Mouse (Mus musculus): ENCODE measurements around the gene Slc18a3. TPM values are rescaled to one million over a fixed set of nuclear protein-coding genes. Genes with fewer than 3 reads are reported as not detected.

The Slc18a3 gene
- total and polyA plus RNA-seq, 2 experiments from 2014 or later = 3.9 to 7.5 TPM

DNA sequence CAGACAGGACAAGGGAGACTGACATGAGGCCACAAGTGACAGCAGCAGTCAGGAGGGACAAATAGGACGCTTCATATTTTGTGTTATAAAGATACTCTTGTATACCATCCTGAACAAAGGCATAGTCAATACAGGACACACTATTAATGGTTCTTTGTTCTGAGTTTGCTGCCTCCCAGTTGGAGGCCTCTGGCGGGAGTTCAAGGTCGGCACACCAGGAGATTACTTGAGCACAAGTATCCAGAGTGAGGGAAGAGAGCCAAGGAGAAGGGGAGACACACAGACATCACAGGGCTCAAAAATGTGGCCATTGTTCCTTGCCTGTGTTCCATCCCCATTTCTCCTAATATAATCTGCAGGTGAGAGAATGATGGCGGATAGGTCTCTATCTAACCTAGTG lies 42.6 kb upstream of the Slc18a3 start:
- no peaks in the 10 kb centered on the region for H3K36me3 ChIP-seq (ENCODE audit: insufficient read depth, low read length)
- no peak for DNase-seq (ENCODE audit: low spot score)
- no peak for ATAC-seq (ENCODE audit: low FRiP score)
- TF ChIP-seq CTCF (IDR thresholded peaks at IDR 0.05) = no peak
- no peak overlapping the region for H3K4me2 ChIP-seq (ENCODE audit: low read depth, low read length, poor library complexity, severe bottlenecking)
- H3K9me3 ChIP-seq (ENCODE audit: low read length) = no peaks in the 10 kb centered on the region
- WGBS = 87% methylated on average over 4 of the region's 4 CpGs
- H3K27me3 ChIP-seq (ENCODE audit: insufficient read depth, low read length) = no peaks in the 10 kb centered on the region
- no peak overlapping the region for H3K9ac ChIP-seq (replicated peaks; ENCODE audit: low read length, poor library complexity, severe bottlenecking)
- no peaks in the 10 kb centered on the region for H3K4me1 ChIP-seq (ENCODE audit: insufficient read depth, low read length)
- H3K4me3 ChIP-seq (ENCODE audit: low read depth, low read length) = no peak overlapping the region
- no peak overlapping the region for H3K27ac ChIP-seq (ENCODE audit: low read depth, low read length)

DNA sequence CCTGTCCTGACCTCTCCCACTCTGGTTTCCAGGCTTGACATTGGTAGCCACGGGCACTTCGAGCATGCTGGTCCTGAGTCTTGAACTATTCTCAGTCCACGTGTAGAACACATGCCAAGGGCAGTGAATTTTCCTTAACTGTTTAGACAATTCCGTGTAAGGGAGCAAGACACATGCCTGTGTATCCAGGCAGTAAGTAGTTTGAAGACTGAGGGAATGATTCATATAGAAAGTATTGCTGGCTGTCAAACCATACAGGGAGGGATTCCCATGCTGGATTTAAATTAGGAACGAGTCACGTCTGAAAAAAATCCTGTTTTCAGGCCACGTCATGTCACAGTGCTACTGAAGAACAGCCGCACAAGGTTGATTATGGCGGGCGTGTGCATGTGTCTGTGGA lies 41.7 kb upstream of the Slc18a3 start:
- no peaks in the 10 kb centered on the region for H3K36me3 ChIP-seq (ENCODE audit: insufficient read depth, low read length)
- no peak overlapping the region for H3K4me2 ChIP-seq (ENCODE audit: low read depth, low read length, poor library complexity, severe bottlenecking)
- no peak for TF ChIP-seq CTCF (IDR thresholded peaks at IDR 0.05)
- no peak for DNase-seq (ENCODE audit: low spot score)
- H3K9ac ChIP-seq (replicated peaks; ENCODE audit: low read length, poor library complexity, severe bottlenecking) = no peak overlapping the region
- H3K27ac ChIP-seq (ENCODE audit: low read depth, low read length) = no peak overlapping the region
- no peak for ATAC-seq (ENCODE audit: low FRiP score)
- WGBS = 86% methylated on average over 10 of the region's 10 CpGs
- H3K27me3 ChIP-seq (ENCODE audit: insufficient read depth, low read length) = no peaks in the 10 kb centered on the region
- no peak overlapping the region for H3K4me3 ChIP-seq (ENCODE audit: low read depth, low read length)
- H3K9me3 ChIP-seq (ENCODE audit: low read length) = no peaks in the 10 kb centered on the region
- no peaks in the 10 kb centered on the region for H3K4me1 ChIP-seq (ENCODE audit: insufficient read depth, low read length)

DNA sequence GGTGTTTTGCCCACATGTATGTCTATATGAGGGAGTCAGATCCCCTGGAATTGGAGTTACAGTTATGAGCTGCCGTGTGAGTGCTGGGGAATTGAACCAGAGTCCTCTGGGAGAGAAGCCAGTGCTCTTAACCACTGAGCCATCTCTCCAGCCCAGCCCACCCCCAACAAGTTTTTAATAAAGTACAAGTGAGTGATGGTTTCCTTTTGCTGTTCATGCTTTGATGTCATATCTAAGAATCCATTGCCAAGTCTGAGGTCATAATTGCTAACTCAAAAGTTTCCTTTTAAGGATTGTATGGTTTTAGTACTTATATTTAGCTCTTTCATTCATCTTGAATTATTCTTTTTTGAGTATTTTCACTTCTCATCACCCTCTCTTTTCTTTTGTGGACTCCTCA lies 39.2 kb upstream of the Slc18a3 start:
- no peak for TF ChIP-seq CTCF (IDR thresholded peaks at IDR 0.05)
- no peak for ATAC-seq (ENCODE audit: low FRiP score)

GRCm38 (mm10) chr14:32502764-32503688 lies 38.4 kb upstream of the Slc18a3 start:
- Histone ChIP-seq H3K4me1 (ENCODE audit: insufficient read depth, low read length) (no peaks in the 10 kb centered on the region), H3K9ac (replicated peaks; ENCODE audit: low read length, poor library complexity, severe bottlenecking) (no peak overlapping the region), H3K4me2 (ENCODE audit: low read depth, low read length, poor library complexity, severe bottlenecking) (no peak overlapping the region), H3K27me3 (ENCODE audit: insufficient read depth, low read length) (no peaks in the 10 kb centered on the region), H3K27ac (ENCODE audit: low read depth, low read length) (no peak overlapping the region), H3K36me3 (ENCODE audit: insufficient read depth, low read length) (no peaks in the 10 kb centered on the region), H3K4me3 (ENCODE audit: low read depth, low read length) (no peak overlapping the region), H3K9me3 (ENCODE audit: low read length) (no peaks in the 10 kb centered on the region)
- no peak for DNase-seq (ENCODE audit: low spot score)
- TF ChIP-seq CTCF (IDR thresholded peaks at IDR 0.05) = no peak
- ATAC-seq (ENCODE audit: low FRiP score) = no peak
- 71% methylated on average over 9 of the region's 9 CpGs for WGBS

More for the DNA sequence above, 39.2 kb upstream of the Slc18a3 start:
- DNase-seq (ENCODE audit: low spot score) = no peak
- Histone ChIP-seq H3K9me3 (ENCODE audit: low read length) (no peaks in the 10 kb centered on the region), H3K27ac (ENCODE audit: low read depth, low read length) (no peak overlapping the region), H3K27me3 (ENCODE audit: insufficient read depth, low read length) (no peaks in the 10 kb centered on the region), H3K36me3 (ENCODE audit: insufficient read depth, low read length) (no peaks in the 10 kb centered on the region), H3K4me2 (ENCODE audit: low read depth, low read length, poor library complexity, severe bottlenecking) (no peak overlapping the region), H3K9ac (replicated peaks; ENCODE audit: low read length, poor library complexity, severe bottlenecking) (no peak overlapping the region), H3K4me1 (ENCODE audit: insufficient read depth, low read length) (no peaks in the 10 kb centered on the region), H3K4me3 (ENCODE audit: low read depth, low read length) (no peak overlapping the region)
- 100% methylated on average over 1 of the region's 1 CpGs for WGBS

- H3K27me3 ChIP-seq (ENCODE audit: insufficient read depth, low read length) = no peaks in the 10 kb centered on the region
- DNase-seq (ENCODE audit: low spot score) (no peak), ATAC-seq (ENCODE audit: low FRiP score) (no peak)
- no peak overlapping the region for H3K4me2 ChIP-seq (ENCODE audit: low read depth, low read length, poor library complexity, severe bottlenecking)
- TF ChIP-seq CTCF (IDR thresholded peaks at IDR 0.05) = no peak
- H3K36me3 ChIP-seq (ENCODE audit: insufficient read depth, low read length) = no peaks in the 10 kb centered on the region
- no peak overlapping the region for H3K4me3 ChIP-seq (ENCODE audit: low read depth, low read length)
- WGBS = 74% methylated on average over 2 of the region's 2 CpGs
- H3K27ac ChIP-seq (ENCODE audit: low read depth, low read length) = no peak overlapping the region
- H3K4me1 ChIP-seq (ENCODE audit: insufficient read depth, low read length) = no peaks in the 10 kb centered on the region
- H3K9ac ChIP-seq (replicated peaks; ENCODE audit: low read length, poor library complexity, severe bottlenecking) = no peak overlapping the region
- H3K9me3 ChIP-seq (ENCODE audit: low read length) = no peaks in the 10 kb centered on the region
These were observed 36.7 kb upstream of the Slc18a3 start for GRCm38 (mm10) chr14:32501303-32501702.

GRCm38 (mm10) chr14:32496115-32496850 lies 31.6 kb upstream of the Slc18a3 start:
- no peak for TF ChIP-seq CTCF (IDR thresholded peaks at IDR 0.05)
- ATAC-seq (ENCODE audit: low FRiP score) (no peak), DNase-seq (ENCODE audit: low spot score) (no peak)
- Histone ChIP-seq H3K27ac (ENCODE audit: low read depth, low read length) (no peak overlapping the region), H3K4me3 (ENCODE audit: low read depth, low read length) (no peak overlapping the region), H3K36me3 (ENCODE audit: insufficient read depth, low read length) (no peaks in the 10 kb centered on the region), H3K9ac (replicated peaks; ENCODE audit: low read length, poor library complexity, severe bottlenecking) (no peak overlapping the region), H3K27me3 (ENCODE audit: insufficient read depth, low read length) (no peaks in the 10 kb centered on the region), H3K4me2 (ENCODE audit: low read depth, low read length, poor library complexity, severe bottlenecking) (no peak overlapping the region), H3K4me1 (ENCODE audit: insufficient read depth, low read length) (no peaks in the 10 kb centered on the region), H3K9me3 (ENCODE audit: low read length) (no peaks in the 10 kb centered on the region)
- WGBS = 80% methylated on average over 8 of the region's 8 CpGs
